Comparison of ENCODE assay signal across 12 mouse cellular contexts in genomic region chr1:167273380-167274163, GRCm38 (mm10). TPM values are rescaled to one million over a fixed set of nuclear protein-coding genes. Genes with fewer than 3 reads are reported as not detected.
DNase-seq lines count a peak whose midpoint lies in the region; ATAC-seq and TF ChIP-seq lines count a peak whose summit lies in the region.
"Had no signal": no experiment of that assay in that cellular context is flagged by ENCODE, and none has a peak within 500 bp of the region (broad histone marks: within the 10 kb centered on the region; RNA-seq: fewer than 3 reads in every experiment).

No protein-coding gene starts in this region.

- WGBS in heart, embryonic 11.5 days (ENCODE audit: insufficient replicate concordance) = 31% methylated on average over 14 of the region's 14 CpGs
- WGBS in thymus, adult 2 months = 34% methylated on average over 14 of the region's 14 CpGs
- WGBS in intestine, embryonic 16.5 days = 41% methylated on average over 14 of the region's 14 CpGs
- WGBS in stomach, postnatal 0 days = 37% methylated on average over 14 of the region's 14 CpGs
- WGBS in kidney, embryonic 14.5 days = 64% methylated on average over 13 of the region's 14 CpGs

- no peaks in the 10 kb centered on the region for H3K27me3 ChIP-seq in heart, embryonic 11.5 days (ENCODE audit: control insufficient read depth, insufficient read depth, low read length)
- H3K27me3 ChIP-seq in thymus, adult 2 months (ENCODE audit: control insufficient read depth, insufficient read depth, low read length) = no peaks in the 10 kb centered on the region
- H3K27me3 ChIP-seq in intestine, embryonic 16.5 days (replicated peaks; ENCODE audit: control insufficient read depth, insufficient read depth, low read length) = no peaks in the 10 kb centered on the region; the same call in 1 of the 2 replicates
- no peaks in the 10 kb centered on the region for H3K27me3 ChIP-seq in stomach, postnatal 0 days (ENCODE audit: control insufficient read depth, insufficient read depth, low read length)
- no peaks in the 10 kb centered on the region for H3K27me3 ChIP-seq in kidney, embryonic 14.5 days (ENCODE audit: control insufficient read depth, insufficient read depth, low read length)
- H3K27me3 ChIP-seq: hindbrain, embryonic 15.5 days; midbrain, embryonic 13.5 days had no signal

- DNase-seq in heart, adult 18-20 months = no peak
- no peak for DNase-seq in thymus, adult 2 months
- no peak for DNase-seq in thymus, postnatal 25 days
- no peak for DNase-seq in stomach, postnatal 0 days (ENCODE audit: low spot score)
- DNase-seq in retina, embryonic 14.5 days (ENCODE audit: low spot score) = no peak
- DNase-seq: adrenal gland, postnatal 36 days had no signal

- peaks cover 57% of the 10 kb centered on the region for H3K4me1 ChIP-seq in heart, embryonic 11.5 days (ENCODE audit: control insufficient read depth, insufficient read depth, low read length)
- peaks cover 58% of the 10 kb centered on the region for H3K4me1 ChIP-seq in thymus, adult 2 months (replicated peaks; ENCODE audit: control insufficient read depth, insufficient read depth, low read length)
- H3K4me1 ChIP-seq in intestine, embryonic 16.5 days (ENCODE audit: control insufficient read depth, insufficient read depth, low read length) = peaks cover 45% of the 10 kb centered on the region
- H3K4me1 ChIP-seq in stomach, postnatal 0 days (replicated peaks; ENCODE audit: control insufficient read depth, insufficient read depth) = peaks cover 16% of the 10 kb centered on the region
- peaks cover 27% of the 10 kb centered on the region for H3K4me1 ChIP-seq in kidney, embryonic 14.5 days (ENCODE audit: control insufficient read depth, insufficient read depth, low read length)

- no peak for TF ChIP-seq POLR2A in thymus, adult 2 months (IDR thresholded peaks at IDR 0.05; ENCODE audit: control insufficient read depth, extremely low read depth, insufficient read depth, low read length, poor library complexity)

- peak overlapping the region; percentile 53 for H3K4me2 ChIP-seq in heart, embryonic 11.5 days
- H3K4me2 ChIP-seq in intestine, embryonic 16.5 days (ENCODE audit: low read depth, low read length) = peak overlapping the region; percentile 20; the same call in 1 of the 2 replicates
- no peak overlapping the region for H3K4me2 ChIP-seq in stomach, postnatal 0 days (replicated peaks; ENCODE audit: low read depth)
- H3K4me2 ChIP-seq in kidney, embryonic 14.5 days (replicated peaks; ENCODE audit: low read depth, low read length) = no peak overlapping the region
- H3K4me2 ChIP-seq: hindbrain, embryonic 15.5 days; midbrain, embryonic 13.5 days had no signal

- TF ChIP-seq CTCF in thymus, adult 2 months (IDR thresholded peaks at IDR 0.05; ENCODE audit: borderline replicate concordance, control insufficient read depth, extremely low read depth, insufficient read depth, low read length, poor library complexity) = no peak
- no peak for TF ChIP-seq CTCF in stomach, postnatal 0 days (IDR thresholded peaks at IDR 0.05; ENCODE audit: low read depth)

- ATAC-seq in heart, embryonic 11.5 days (replicated peaks; ENCODE audit: insufficient number of reproducible peaks, low FRiP score, low TSS enrichment) = no peak
- peak; percentile 90 for ATAC-seq in intestine, embryonic 16.5 days
- peak; percentile 61 for ATAC-seq in stomach, postnatal 0 days (ENCODE audit: low FRiP score, low TSS enrichment)
- no peak for ATAC-seq in kidney, embryonic 14.5 days (ENCODE audit: low FRiP score, low TSS enrichment)
- ATAC-seq: forebrain, embryonic 14.5 days; midbrain, embryonic 13.5 days had no signal

- peak overlapping the region; percentile 1; the same call in 1 of the 2 replicates for H3K9ac ChIP-seq in heart, embryonic 11.5 days (ENCODE audit: low read depth, low read length)
- H3K9ac ChIP-seq in intestine, embryonic 16.5 days (ENCODE audit: low read depth, low read length) = no peak overlapping the region
- no peak overlapping the region for H3K9ac ChIP-seq in stomach, postnatal 0 days (ENCODE audit: low read length)
- H3K9ac ChIP-seq in kidney, embryonic 14.5 days (ENCODE audit: low read depth, low read length) = no peak overlapping the region
- H3K9ac ChIP-seq: hindbrain, embryonic 15.5 days; midbrain, embryonic 13.5 days had no signal

- H3K36me3 ChIP-seq in heart, embryonic 11.5 days (ENCODE audit: control insufficient read depth, insufficient read depth, low read length) = no peaks in the 10 kb centered on the region
- no peaks in the 10 kb centered on the region for H3K36me3 ChIP-seq in thymus, adult 2 months (ENCODE audit: control insufficient read depth, insufficient read depth, low read length)
- no peaks in the 10 kb centered on the region for H3K36me3 ChIP-seq in intestine, embryonic 16.5 days (ENCODE audit: control insufficient read depth, insufficient read depth, low read length)
- H3K36me3 ChIP-seq in stomach, postnatal 0 days (ENCODE audit: control insufficient read depth, insufficient read depth, low read length) = no peaks in the 10 kb centered on the region
- no peaks in the 10 kb centered on the region for H3K36me3 ChIP-seq in kidney, embryonic 14.5 days (ENCODE audit: control insufficient read depth, insufficient read depth, low read length)
- H3K36me3 ChIP-seq: hindbrain, embryonic 15.5 days had no signal

- H3K27ac ChIP-seq in heart, embryonic 11.5 days (ENCODE audit: low read depth, low read length) = peak overlapping the region; percentile 73
- H3K27ac ChIP-seq in thymus, adult 2 months (ENCODE audit: control insufficient read depth, insufficient read depth, low read length) = peak overlapping the region; percentile 4
- H3K27ac ChIP-seq in intestine, embryonic 16.5 days (ENCODE audit: low read length) = 0 out of 2 replicates have a peak overlapping the region, but pooled peaks have one; percentile 19
- H3K27ac ChIP-seq in stomach, postnatal 0 days (replicated peaks) = no peak overlapping the region; the same call in 1 of the 2 replicates
- H3K27ac ChIP-seq in kidney, embryonic 14.5 days (ENCODE audit: low read depth, low read length) = no peak overlapping the region
- H3K27ac ChIP-seq: hindbrain, embryonic 15.5 days; midbrain, embryonic 13.5 days had no signal

- TF ChIP-seq EP300 in stomach, postnatal 0 days (optimal IDR thresholded peaks at IDR 0.05) = no peak

- H3K9me3 ChIP-seq in heart, embryonic 11.5 days (replicated peaks; ENCODE audit: control insufficient read depth, low read length) = no peaks in the 10 kb centered on the region
- no peaks in the 10 kb centered on the region for H3K9me3 ChIP-seq in intestine, embryonic 16.5 days (ENCODE audit: control insufficient read depth, low read length)
- no peaks in the 10 kb centered on the region for H3K9me3 ChIP-seq in stomach, postnatal 0 days (ENCODE audit: control insufficient read depth, low read length)
- H3K9me3 ChIP-seq in kidney, embryonic 14.5 days (ENCODE audit: control insufficient read depth, low read length) = no peaks in the 10 kb centered on the region
- H3K9me3 ChIP-seq: hindbrain, embryonic 15.5 days; midbrain, embryonic 13.5 days had no signal

- 0 out of 2 replicates have a peak overlapping the region, but pooled peaks have one; percentile 1 for H3K4me3 ChIP-seq in heart, embryonic 11.5 days (ENCODE audit: low read depth, low read length)
- H3K4me3 ChIP-seq in thymus, adult 2 months (ENCODE audit: control insufficient read depth, insufficient read depth, low read length) = no peak overlapping the region
- no peak overlapping the region for H3K4me3 ChIP-seq in intestine, embryonic 16.5 days (ENCODE audit: low read length)
- H3K4me3 ChIP-seq in stomach, postnatal 0 days (ENCODE audit: low read depth, low read length) = no peak overlapping the region
- H3K4me3 ChIP-seq in kidney, embryonic 14.5 days (ENCODE audit: low read length) = no peak overlapping the region
- H3K4me3 ChIP-seq: hindbrain, embryonic 15.5 days; midbrain, embryonic 13.5 days had no signal

RNA-seq across cellular contexts. Expression of gene Uck2, which starts 11.5 kb away (rescaled TPM):
- polyA plus RNA-seq in heart, embryonic 11.5 days (2014; fragmentation: Nextera tagmentation; extraction: Ambion mirVana) = 66.6 and 71.2 TPM in 2 replicates
- 10 to 100 TPM; 41.8 to 43.8 TPM for total RNA-seq in heart, adult 18-20 months (2021)
- polyA plus RNA-seq in thymus, adult 2 months (2012; rRNA removed) = 107 and 117 TPM in 2 replicates
- 30.8 and 36.8 TPM in 2 replicates for polyA plus RNA-seq in intestine, embryonic 16.5 days (2015; fragmentation: Nextera tagmentation; extraction: Ambion mirVana)
- polyA plus RNA-seq in stomach, postnatal 0 days (2015; fragmentation: Nextera tagmentation; extraction: Ambion mirVana) = 49.4 and 52.5 TPM in 2 replicates
- 103 and 104 TPM in 2 replicates for polyA plus RNA-seq in kidney, embryonic 14.5 days (2014; fragmentation: Nextera tagmentation; extraction: Ambion mirVana)

RNA-seq across cellular contexts. Expression of gene Tmco1, which starts 34.6 kb away (rescaled TPM):
- polyA plus RNA-seq in heart, embryonic 11.5 days (2014; fragmentation: Nextera tagmentation; extraction: Ambion mirVana) = 96.1 and 98.9 TPM in 2 replicates
- total RNA-seq in heart, adult 18-20 months (2021) = 10 to 100 TPM; 83.6 to 99.6 TPM
- 31.7 and 44.9 TPM in 2 replicates for polyA plus RNA-seq in thymus, adult 2 months (2012; rRNA removed)
- 132 and 133 TPM in 2 replicates for polyA plus RNA-seq in intestine, embryonic 16.5 days (2015; fragmentation: Nextera tagmentation; extraction: Ambion mirVana)
- 77.2 and 81.8 TPM in 2 replicates for polyA plus RNA-seq in stomach, postnatal 0 days (2015; fragmentation: Nextera tagmentation; extraction: Ambion mirVana)
- polyA plus RNA-seq in kidney, embryonic 14.5 days (2014; fragmentation: Nextera tagmentation; extraction: Ambion mirVana) = 86.5 and 121 TPM in 2 replicates

Comparison
In these comparisons a context has a peak if more than half of its experiments do, and no peak if none do; other contexts are left out.
1. ATAC-seq: peak in intestine, embryonic 16.5 days (single experiment) and stomach, postnatal 0 days (single experiment); none in heart, embryonic 11.5 days (single experiment) and kidney, embryonic 14.5 days (single experiment).
2. H3K27ac ChIP-seq: peak in heart, embryonic 11.5 days (single experiment), thymus, adult 2 months (single experiment) and intestine, embryonic 16.5 days (single experiment); none in stomach, postnatal 0 days (single experiment) and kidney, embryonic 14.5 days (single experiment).
3. H3K4me2 ChIP-seq: peak in heart, embryonic 11.5 days (single experiment) and intestine, embryonic 16.5 days (single experiment); none in stomach, postnatal 0 days (single experiment) and kidney, embryonic 14.5 days (single experiment).